In genomic region chr9:44644186-44644585, GRCm38 (mm10) we compare ENCODE assay signal across 22 mouse cellular contexts. TPM values are rescaled to one million over a fixed set of nuclear protein-coding genes. Genes with fewer than 3 reads are reported as not detected.
"Had no signal": no experiment of that assay in that cellular context is flagged by ENCODE, and none has a peak within 500 bp of the region (broad histone marks: within the 10 kb centered on the region; RNA-seq: fewer than 3 reads in every experiment).

No protein-coding gene starts in this region.

- H3K9ac ChIP-seq: neural tube, embryonic 15.5 days; stomach, embryonic 15.5 days had no signal

- H3K9me3 ChIP-seq: neural tube, embryonic 15.5 days; stomach, embryonic 15.5 days had no signal

- H3K4me1 ChIP-seq: neural tube, embryonic 15.5 days; stomach, embryonic 15.5 days had no signal

- H3K27ac ChIP-seq: neural tube, embryonic 15.5 days; stomach, embryonic 15.5 days; stomach, postnatal 0 days had no signal

- H3K4me3 ChIP-seq: neural tube, embryonic 15.5 days; stomach, embryonic 15.5 days had no signal

- H3K27me3 ChIP-seq: neural tube, embryonic 15.5 days; stomach, embryonic 15.5 days had no signal

- H3K36me3 ChIP-seq: neural tube, embryonic 15.5 days; stomach, embryonic 15.5 days had no signal

- H3K4me2 ChIP-seq: neural tube, embryonic 15.5 days; stomach, embryonic 15.5 days had no signal

- DNase-seq: retina, postnatal 1 day; right cerebral cortex, adult 18-20 months; right cerebral cortex, postnatal 14 days; right cerebral cortex, postnatal 25 days; right cerebral cortex, postnatal 4 days; spleen, adult 18-20 months; thymus, adult 18-20 months; thymus, adult 2 months; thymus, postnatal 14 days; thymus, postnatal 25 days; thymus, postnatal 36 days; thymus, postnatal 4 days had no signal

RNA-seq across cellular contexts. Expression of gene Treh, which starts 28.8 kb away (rescaled TPM):
- total RNA-seq: neutrophil, adult 5-6 weeks had no signal
- polyA plus RNA-seq: neural tube, embryonic 14.5 days; neural tube, embryonic 15.5 days; spleen, adult 2 months; stomach, embryonic 14.5 days; stomach, embryonic 16.5 days; stomach, postnatal 0 days; testis, adult 2 months; urinary bladder, adult 2 months had no signal
